In the genomic region with DNA sequence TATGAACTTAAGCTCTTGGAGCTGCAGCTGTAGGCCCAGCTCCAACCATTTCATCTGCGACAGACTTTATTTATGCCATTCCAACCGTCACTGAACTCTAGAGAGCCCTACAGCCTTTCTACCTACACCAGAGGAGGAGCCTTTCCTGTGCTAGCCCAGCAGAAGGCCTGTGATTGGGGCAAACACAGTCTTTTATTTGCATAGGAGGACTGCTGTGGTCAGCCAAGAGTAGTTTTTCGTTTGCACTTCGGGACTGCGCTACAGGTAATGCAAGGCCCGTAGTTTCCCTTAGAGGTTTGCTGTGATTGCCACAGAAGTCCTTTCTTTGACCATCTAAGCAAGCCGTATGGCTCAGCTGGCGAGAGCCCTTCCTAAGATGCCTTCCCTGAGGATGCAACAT, we compare ENCODE assay signal across 35 mouse cellular contexts. TPM values are rescaled to one million over a fixed set of nuclear protein-coding genes. Genes with fewer than 3 reads are reported as not detected.
DNase-seq lines count a peak whose midpoint lies in the region; ATAC-seq and TF ChIP-seq lines count a peak whose summit lies in the region.
"Had no signal": no experiment of that assay in that cellular context is flagged by ENCODE, and none has a peak within 500 bp of the region (broad histone marks: within the 10 kb centered on the region; RNA-seq: fewer than 3 reads in every experiment).

No protein-coding gene starts in this region.

- peak; percentile 11 for DNase-seq in gastrocnemius, adult 2 months
- DNase-seq in gastrocnemius, adult 18-20 months (ENCODE audit: low spot score) = no peak
- DNase-seq in heart, adult 11 months = no peak
- DNase-seq in liver, adult 2 months (ENCODE audit: extremely low read depth, low read depth, low spot score) = peak; percentile 56
- no peak for DNase-seq in liver
- DNase-seq in midbrain, embryonic 14.5 days = no peak
- DNase-seq in midbrain, postnatal 0 days (ENCODE audit: low spot score) = no peak
- DNase-seq: adrenal gland, postnatal 10 days; cerebellum, adult 11-12 months; cerebellum, adult 9-11 months; embryo, embryonic 11 days; gastrocnemius, postnatal 10 days; heart, postnatal 4 days; kidney, adult 11 months; kidney, postnatal 14 days; layer of hippocampus, adult 9-11 months; lung, postnatal 36 days; right cerebral cortex, postnatal 25 days; thymus, adult 18-20 months; thymus, postnatal 25 days had no signal

- no peaks in the 10 kb centered on the region for H3K9me3 ChIP-seq in heart, embryonic 14.5 days (ENCODE audit: control insufficient read depth, low read length)
- H3K9me3 ChIP-seq in midbrain, embryonic 14.5 days (ENCODE audit: control insufficient read depth, low read length) = no peaks in the 10 kb centered on the region
- H3K9me3 ChIP-seq in midbrain, postnatal 0 days (ENCODE audit: low read length) = no peaks in the 10 kb centered on the region
- H3K9me3 ChIP-seq: hindbrain, embryonic 13.5 days; lung, embryonic 15.5 days; megakaryocyte, embryonic 14.5 days; midbrain, embryonic 15.5 days; stomach, embryonic 15.5 days had no signal

- TF ChIP-seq CTCF in gastrocnemius, adult 2 months (IDR thresholded peaks at IDR 0.05) = no peak
- TF ChIP-seq CTCF in liver, adult 2 months (IDR thresholded peaks at IDR 0.05; ENCODE audit: low read depth, low read length) = no peak
- no peak for TF ChIP-seq CTCF in midbrain, postnatal 0 days (IDR thresholded peaks at IDR 0.05)

- intact Hi-C loops in gastrocnemius, adult 2 months (cut with DNase I) = no loop called here

- TF ChIP-seq POLR2A in liver, adult 2 months (IDR thresholded peaks at IDR 0.05; ENCODE audit: extremely low read depth, insufficient read depth, low read length) = no peak

- peak overlapping the region; percentile 40; the same call in 1 of the 2 replicates for H3K27ac ChIP-seq in gastrocnemius, adult 2 months
- H3K27ac ChIP-seq in heart, embryonic 14.5 days (replicated peaks in 1 of 2; ENCODE audit: control insufficient read depth in 1 of 2, insufficient read depth in 1 of 2, low read depth in 2 of 2, low read length in 2 of 2) = peak overlapping the region; percentile 46 to 65
- H3K27ac ChIP-seq in liver, adult 2 months (replicated peaks; ENCODE audit: insufficient read depth, low read depth, low read length) = no peak overlapping the region
- H3K27ac ChIP-seq in midbrain, embryonic 14.5 days (replicated peaks; ENCODE audit: low read depth, low read length) = 0 out of 2 replicates have a peak overlapping the region, but pooled peaks have one; percentile 6
- H3K27ac ChIP-seq in midbrain, postnatal 0 days (ENCODE audit: low read depth, low read length) = no peak overlapping the region
- H3K27ac ChIP-seq: hindbrain, embryonic 13.5 days; liver, embryonic 14.5 days; lung, embryonic 15.5 days; midbrain, embryonic 15.5 days; stomach, embryonic 15.5 days had no signal

- H3K4me1 ChIP-seq in heart, embryonic 14.5 days (ENCODE audit: control insufficient read depth in 2 of 2, insufficient read depth in 2 of 2, low read length in 2 of 2) = peaks cover 22 to 28% of the 10 kb centered on the region in 2 experiments
- H3K4me1 ChIP-seq in liver, adult 2 months (ENCODE audit: control insufficient read depth, insufficient read depth, low read length) = peaks cover 3% of the 10 kb centered on the region; the same call in 1 of the 2 replicates
- no peaks in the 10 kb centered on the region for H3K4me1 ChIP-seq in midbrain, embryonic 14.5 days (ENCODE audit: control insufficient read depth, insufficient read depth, low read length)
- 0 out of 2 replicates have a peak, but pooled peaks cover 3% of the 10 kb centered on the region for H3K4me1 ChIP-seq in midbrain, postnatal 0 days (ENCODE audit: insufficient read depth, low read length)

- 63% methylated on average over 8 of the region's 8 CpGs for WGBS in heart, embryonic 14.5 days
- WGBS in liver, adult 2 months = 28% methylated on average over 8 of the region's 8 CpGs
- WGBS in midbrain, embryonic 14.5 days = 78% methylated on average over 8 of the region's 8 CpGs
- whole genome bisulfite sequencing in midbrain, postnatal 0 days = 83% methylated on average over 8 of the region's 8 CpGs

- H3K79me2 ChIP-seq in liver, adult 2 months (ENCODE audit: control insufficient read depth, insufficient read depth, low read length) = no peaks in the 10 kb centered on the region

- no peak for ATAC-seq in heart, embryonic 14.5 days (ENCODE audit: insufficient number of reproducible peaks, insufficient read depth, low FRiP score, low read depth)
- ATAC-seq in midbrain, embryonic 14.5 days (ENCODE audit: low FRiP score, low TSS enrichment) = no peak
- no peak for ATAC-seq in midbrain, postnatal 0 days (ENCODE audit: low FRiP score)
- ATAC-seq: forebrain, embryonic 16.5 days; midbrain, embryonic 15.5 days; Patski had no signal

- no peak overlapping the region for H3K4me3 ChIP-seq in gastrocnemius, adult 2 months
- H3K4me3 ChIP-seq in heart, embryonic 14.5 days (ENCODE audit: control insufficient read depth in 1 of 2, insufficient read depth in 1 of 2, low read depth in 1 of 2, low read length in 2 of 2) = no peak overlapping the region
- no peak overlapping the region for H3K4me3 ChIP-seq in liver, adult 2 months (ENCODE audit: insufficient read depth, low read depth, low read length)
- H3K4me3 ChIP-seq in midbrain, embryonic 14.5 days (replicated peaks; ENCODE audit: low read depth, low read length) = no peak overlapping the region
- no peak overlapping the region for H3K4me3 ChIP-seq in midbrain, postnatal 0 days (ENCODE audit: low read depth, low read length)
- H3K4me3 ChIP-seq: erythroblast, embryonic 14.5 days; hindbrain, embryonic 13.5 days; lung, embryonic 15.5 days; megakaryocyte, embryonic 14.5 days; midbrain, embryonic 15.5 days; stomach, embryonic 15.5 days had no signal

- H3K9ac ChIP-seq in heart, embryonic 14.5 days (ENCODE audit: low read length) = 0 out of 2 replicates have a peak overlapping the region, but pooled peaks have one; percentile 34
- no peak overlapping the region for H3K9ac ChIP-seq in liver, adult 2 months (ENCODE audit: low read depth, low read length)
- no peak overlapping the region for H3K9ac ChIP-seq in midbrain, embryonic 14.5 days (replicated peaks; ENCODE audit: low read length)
- H3K9ac ChIP-seq in midbrain, postnatal 0 days (replicated peaks; ENCODE audit: low read length, poor library complexity, severe bottlenecking) = no peak overlapping the region
- H3K9ac ChIP-seq: hindbrain, embryonic 13.5 days; liver, embryonic 14.5 days; lung, embryonic 15.5 days; midbrain, embryonic 15.5 days; stomach, embryonic 15.5 days had no signal

- peaks cover 21% of the 10 kb centered on the region for H3K36me3 ChIP-seq in heart, embryonic 14.5 days (ENCODE audit: control insufficient read depth, insufficient read depth, low read length)
- no peaks in the 10 kb centered on the region for H3K36me3 ChIP-seq in liver, adult 2 months (ENCODE audit: control insufficient read depth, insufficient read depth, low read length)
- H3K36me3 ChIP-seq in midbrain, embryonic 14.5 days (ENCODE audit: control insufficient read depth, insufficient read depth, low read length) = no peaks in the 10 kb centered on the region
- no peaks in the 10 kb centered on the region for H3K36me3 ChIP-seq in midbrain, postnatal 0 days (ENCODE audit: insufficient read depth, low read length)
- H3K36me3 ChIP-seq: hindbrain, embryonic 13.5 days; lung, embryonic 15.5 days; midbrain, embryonic 15.5 days; stomach, embryonic 15.5 days had no signal

- no peaks in the 10 kb centered on the region for H3K27me3 ChIP-seq in heart, embryonic 14.5 days (ENCODE audit: control insufficient read depth, insufficient read depth, low read length)
- H3K27me3 ChIP-seq in liver, adult 2 months (ENCODE audit: control insufficient read depth, insufficient read depth, low read length) = no peaks in the 10 kb centered on the region
- H3K27me3 ChIP-seq in midbrain, embryonic 14.5 days (ENCODE audit: control insufficient read depth, insufficient read depth, low read length) = no peaks in the 10 kb centered on the region
- H3K27me3 ChIP-seq in midbrain, postnatal 0 days (ENCODE audit: insufficient read depth, low read length) = no peaks in the 10 kb centered on the region
- H3K27me3 ChIP-seq: hindbrain, embryonic 13.5 days; lung, embryonic 15.5 days; midbrain, embryonic 15.5 days; stomach, embryonic 15.5 days had no signal

- no peak overlapping the region for H3K4me2 ChIP-seq in heart, embryonic 14.5 days (ENCODE audit: low read length)
- no peak overlapping the region for H3K4me2 ChIP-seq in midbrain, embryonic 14.5 days (ENCODE audit: low read length)
- no peak overlapping the region for H3K4me2 ChIP-seq in midbrain, postnatal 0 days (ENCODE audit: low read depth, low read length, poor library complexity, severe bottlenecking)
- H3K4me2 ChIP-seq: hindbrain, embryonic 13.5 days; lung, embryonic 15.5 days; midbrain, embryonic 15.5 days; stomach, embryonic 15.5 days had no signal

RNA-seq across cellular contexts. Expression of gene Grtp1, which starts 16.0 kb away (rescaled TPM):
- total RNA-seq in gastrocnemius, adult 2 months (2021) = 10 to 100 TPM in 1 of 2 experiments, 1 to 10 TPM in 1; 9.7 to 20.6 TPM
- 10 to 100 TPM; 11.5 to 15.0 TPM for total RNA-seq in gastrocnemius, adult 18-20 months (2021)
- 19.6 and 21.3 TPM in 2 replicates for polyA plus RNA-seq in heart, embryonic 14.5 days (2014; fragmentation: Nextera tagmentation; extraction: Ambion mirVana)
- total RNA-seq in liver, adult 2 months (2014; rRNA removed) = 25.3 and 25.5 TPM in 2 replicates
- polyA plus RNA-seq in liver, adult 2 months (2012; rRNA removed) = 28.3 and 30.3 TPM in 2 replicates
- polyA plus RNA-seq in midbrain, embryonic 14.5 days (2014; fragmentation: Nextera tagmentation; extraction: Ambion mirVana) = 15.9 and 17.6 TPM in 2 replicates
- 7.9 and 10.1 TPM in 2 replicates for total RNA-seq in midbrain, postnatal 0 days (2014; rRNA removed)
- 18.9 and 19.9 TPM in 2 replicates for polyA plus RNA-seq in midbrain, postnatal 0 days (2015; fragmentation: Nextera tagmentation; extraction: Ambion mirVana)

RNA-seq across cellular contexts. Expression of gene Adprhl1, which starts 37.6 kb away (rescaled TPM):
- 100 to 1,000 TPM in 1 of 2 experiments, 10 to 100 TPM in 1; 44.7 to 101 TPM for total RNA-seq in gastrocnemius, adult 2 months (2021)
- total RNA-seq in gastrocnemius, adult 18-20 months (2021) = 10 to 100 TPM; 59.2 to 95.8 TPM
- 225 and 239 TPM in 2 replicates for polyA plus RNA-seq in heart, embryonic 14.5 days (2014; fragmentation: Nextera tagmentation; extraction: Ambion mirVana)
- total RNA-seq in liver, adult 2 months (2014; rRNA removed) = 0.74 TPM in 1 of 2 replicates, not detected in the other
- not detected in 2 replicates for polyA plus RNA-seq in liver, adult 2 months (2012; rRNA removed)
- not detected in 2 replicates for polyA plus RNA-seq in midbrain, embryonic 14.5 days (2014; fragmentation: Nextera tagmentation; extraction: Ambion mirVana)
- total RNA-seq in midbrain, postnatal 0 days (2014; rRNA removed) = 0.09 and 0.16 TPM in 2 replicates
- 0.28 and 0.41 TPM in 2 replicates for polyA plus RNA-seq in midbrain, postnatal 0 days (2015; fragmentation: Nextera tagmentation; extraction: Ambion mirVana)
- total RNA-seq: MEL; neutrophil, adult 5-6 weeks had no signal
- polyA plus RNA-seq: erythroblast, embryonic 14.5 days; forebrain, embryonic 11.5 days; forebrain, embryonic 16.5 days; kidney, embryonic 14.5 days; limb, embryonic 11.5 days; liver, embryonic 14.5 days; midbrain, embryonic 15.5 days had no signal

RNA-seq across cellular contexts. Expression of gene Lamp1, which starts 57.4 kb away (rescaled TPM):
- 100 to 1,000 TPM; 378 to 400 TPM for total RNA-seq in gastrocnemius, adult 2 months (2021)
- 100 to 1,000 TPM; 401 to 443 TPM for total RNA-seq in gastrocnemius, adult 18-20 months (2021)
- 355 and 361 TPM in 2 replicates for polyA plus RNA-seq in heart, embryonic 14.5 days (2014; fragmentation: Nextera tagmentation; extraction: Ambion mirVana)
- 381 and 420 TPM in 2 replicates for total RNA-seq in liver, adult 2 months (2014; rRNA removed)
- polyA plus RNA-seq in liver, adult 2 months (2012; rRNA removed) = 563 and 625 TPM in 2 replicates
- 252 and 292 TPM in 2 replicates for polyA plus RNA-seq in midbrain, embryonic 14.5 days (2014; fragmentation: Nextera tagmentation; extraction: Ambion mirVana)
- 273 and 322 TPM in 2 replicates for total RNA-seq in midbrain, postnatal 0 days (2014; rRNA removed)
- 358 and 371 TPM in 2 replicates for polyA plus RNA-seq in midbrain, postnatal 0 days (2015; fragmentation: Nextera tagmentation; extraction: Ambion mirVana)

Comparison
In these comparisons a context has a peak if more than half of its experiments do, and no peak if none do; other contexts are left out.
1. DNase-seq: peak in gastrocnemius, adult 2 months (single experiment) and liver, adult 2 months (single experiment); none in gastrocnemius, adult 18-20 months (single experiment), heart, adult 11 months (single experiment), liver (single experiment), midbrain, embryonic 14.5 days (single experiment) and midbrain, postnatal 0 days (single experiment).
2. H3K27ac ChIP-seq: peak in gastrocnemius, adult 2 months (single experiment), heart, embryonic 14.5 days (2 of 2) and midbrain, embryonic 14.5 days (single experiment); none in liver, adult 2 months (single experiment) and midbrain, postnatal 0 days (single experiment).
3. RNA of gene Adprhl1, which starts 37.6 kb away (total RNA-seq): 44.7 to 101 TPM in gastrocnemius, adult 2 months and 59.2 to 95.8 TPM in gastrocnemius, adult 18-20 months; 0.74 TPM in liver, adult 2 months and 0.09 to 0.16 TPM in midbrain, postnatal 0 days; every median in the first group is over 10 times any median in the second.